Mouse (Mus musculus): ENCODE measurements around the gene Cygb.

DNA sequence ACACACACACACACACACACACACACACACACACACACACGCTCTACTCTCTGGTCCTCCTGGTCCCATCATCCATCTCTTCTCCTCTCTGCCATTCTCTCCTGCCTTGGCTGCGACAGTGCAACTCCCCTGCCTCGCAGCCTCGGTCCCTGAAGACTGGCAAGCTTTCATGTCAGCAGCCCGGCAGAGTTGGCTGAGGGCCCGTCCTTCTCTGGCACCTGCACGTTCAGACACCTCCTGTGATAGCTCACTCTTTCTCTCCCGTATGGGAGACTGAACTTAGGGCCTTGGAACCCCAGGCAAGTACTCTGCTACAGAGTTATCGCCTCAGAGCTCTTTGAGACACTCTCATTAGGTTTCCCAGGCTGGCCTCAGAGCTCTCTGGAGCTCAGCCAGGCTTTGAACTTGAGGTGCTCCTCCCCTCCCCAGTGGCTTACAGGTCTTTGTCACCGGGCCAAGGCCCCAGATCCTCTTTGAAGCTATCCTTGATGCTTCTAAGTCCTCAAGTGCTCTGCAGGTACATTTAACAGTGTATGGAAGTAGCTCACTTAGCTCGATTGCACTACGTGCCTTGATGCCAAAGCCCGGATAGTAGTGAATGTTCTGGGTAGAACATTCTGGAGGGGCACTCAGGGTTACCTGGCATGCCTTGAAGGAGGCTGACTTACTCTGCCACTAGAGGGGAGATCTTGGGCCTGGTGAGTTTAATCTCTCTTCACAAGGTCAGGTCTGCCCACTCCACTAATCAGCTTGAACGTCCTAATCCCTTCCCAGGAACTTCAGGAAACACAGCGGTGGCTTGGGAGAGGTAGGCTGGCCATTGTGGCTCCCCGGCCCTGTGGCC is 2.5 kb upstream of the Cygb start:
- TF ChIP-seq MYOG (IDR thresholded peaks at IDR 0.05; ENCODE audit: control insufficient read depth in 1 of 3, insufficient read depth in 1 of 3, insufficient read length in 2 of 3, low read depth in 2 of 3) (no peak), MAX (IDR thresholded peaks at IDR 0.05; ENCODE audit: low read depth) (no peak), POLR2A (IDR thresholded peaks at IDR 0.05; ENCODE audit: insufficient read length, low read depth) (no peak), TCF12 (IDR thresholded peaks at IDR 0.05; ENCODE audit: insufficient read depth, poor library complexity, severe bottlenecking) (no peak), USF1 (IDR thresholded peaks at IDR 0.05; ENCODE audit: low read depth) (no peak), MYOD1 (IDR thresholded peaks at IDR 0.05; ENCODE audit: control insufficient read depth in 1 of 3, insufficient read length in 2 of 3, low read depth in 2 of 3) (no peak), TCF3 (IDR thresholded peaks at IDR 0.05; ENCODE audit: insufficient read length, low read depth) (no peak), POLR2AphosphoS2 (IDR thresholded peaks at IDR 0.05; ENCODE audit: insufficient read length, low read depth) (no peak), REST (IDR thresholded peaks at IDR 0.05; ENCODE audit: insufficient read depth, insufficient read length) (no peak), E2F4 (IDR thresholded peaks at IDR 0.05; ENCODE audit: insufficient read depth) (no peak)
